ENCODE assay signal across 8 mouse cellular contexts in the genomic region with DNA sequence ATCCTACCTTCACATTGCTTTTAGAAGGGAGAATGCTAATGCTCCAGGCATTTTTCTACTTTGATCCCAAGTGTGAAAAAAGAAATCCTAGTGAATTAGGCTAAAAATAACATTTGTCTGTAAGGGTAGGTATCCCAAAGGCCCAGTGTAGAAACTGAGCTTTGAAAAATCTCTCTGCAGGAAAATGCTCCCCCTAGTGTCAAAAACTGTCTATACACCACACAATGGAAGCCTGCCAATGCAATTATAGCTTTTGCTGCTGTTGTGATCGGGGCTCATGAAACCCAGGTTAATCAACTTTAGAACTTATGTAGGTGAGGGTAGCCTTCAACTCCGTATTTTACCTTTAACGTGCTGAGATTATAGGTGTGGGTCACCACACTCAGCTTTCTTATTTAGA. TPM values are rescaled to one million over a fixed set of nuclear protein-coding genes. Genes with fewer than 3 reads are reported as not detected.
DNase-seq lines count a peak whose midpoint lies in the region; ATAC-seq and TF ChIP-seq lines count a peak whose summit lies in the region.

No protein-coding gene starts in this region.

- TF ChIP-seq CTCF in ES-Bruce4 (IDR thresholded peaks at IDR 0.05; ENCODE audit: low read depth, low read length) = peak; percentile 26

- H3K9ac ChIP-seq in ES-Bruce4 (ENCODE audit: low read depth, poor library complexity, severe bottlenecking) = no peak overlapping the region
- no peak overlapping the region for H3K9ac ChIP-seq in forebrain, embryonic 13.5 days

- TF ChIP-seq EP300 in ES-Bruce4 (IDR thresholded peaks at IDR 0.05; ENCODE audit: insufficient read depth, low read depth, low read length) = no peak

- no peak for ATAC-seq in forebrain, embryonic 13.5 days

- no peak overlapping the region for H3K4me3 ChIP-seq in ES-Bruce4 (ENCODE audit: low read depth, low read length)
- H3K4me3 ChIP-seq in forebrain, embryonic 13.5 days = no peak overlapping the region

- H3K27me3 ChIP-seq in ES-Bruce4 (ENCODE audit: control insufficient read depth, insufficient read depth, low read length, poor library complexity, severe bottlenecking) = no peaks in the 10 kb centered on the region
- no peaks in the 10 kb centered on the region for H3K27me3 ChIP-seq in forebrain, embryonic 13.5 days

- H3K4me1 ChIP-seq in ES-Bruce4 (ENCODE audit: control insufficient read depth, insufficient read depth, low read length) = no peaks in the 10 kb centered on the region
- H3K4me1 ChIP-seq in forebrain, embryonic 13.5 days = no peaks in the 10 kb centered on the region

- TF ChIP-seq POLR2A in ES-Bruce4 (IDR thresholded peaks at IDR 0.05; ENCODE audit: insufficient read depth, low read length) = no peak

- H3K27ac ChIP-seq in ES-Bruce4 (ENCODE audit: insufficient read depth, low read length) = no peak overlapping the region
- H3K27ac ChIP-seq in forebrain, embryonic 13.5 days = no peak overlapping the region

- H3K4me2 ChIP-seq in forebrain, embryonic 13.5 days = no peak overlapping the region

- H3K36me3 ChIP-seq in ES-Bruce4 (ENCODE audit: control insufficient read depth, insufficient read depth, low read length, poor library complexity, severe bottlenecking) = no peaks in the 10 kb centered on the region
- H3K36me3 ChIP-seq in forebrain, embryonic 13.5 days (ENCODE audit: poor library complexity, severe bottlenecking) = no peaks in the 10 kb centered on the region; the same call in 1 of the 2 replicates

- no peaks in the 10 kb centered on the region for H3K9me3 ChIP-seq in ES-Bruce4 (replicated peaks; ENCODE audit: control insufficient read depth, insufficient read depth, low read length, poor library complexity, severe bottlenecking)
- H3K9me3 ChIP-seq in forebrain, embryonic 13.5 days (replicated peaks) = no peaks in the 10 kb centered on the region

- peak; percentile 71 for DNase-seq in layer of hippocampus, adult 11-12 months (ENCODE audit: low spot score)
- DNase-seq in layer of hippocampus, adult 9-11 months = no peak
- peak; percentile 72 for DNase-seq in brain, adult 2 months (ENCODE audit: low read depth, low spot score)
- peak; percentile 34 to 71 for DNase-seq in frontal cortex, postnatal 36 days (ENCODE audit: low spot score in 2 of 2)
- peak; percentile 38 to 52 for DNase-seq in kidney, postnatal 4 days
- peak; percentile 65 for DNase-seq in mesoderm, embryonic 11.5 days (ENCODE audit: low read depth, low spot score)

- WGBS in forebrain, embryonic 13.5 days = 39% methylated on average over 3 of the region's 3 CpGs

RNA-seq across cellular contexts. Expression of a gene that starts 30.2 kb away (rescaled TPM):
- polyA plus RNA-seq in ES-Bruce4 (2011; ENCODE audit: insufficient read depth, insufficient read length, low read depth, missing spikeins) = 101 and 113 TPM in 2 replicates
- polyA plus RNA-seq in forebrain, embryonic 13.5 days (2015; fragmentation: Nextera tagmentation; extraction: Ambion mirVana) = 86.8 and 91.2 TPM in 2 replicates

RNA-seq across cellular contexts. Expression of a gene that starts 30.3 kb away (rescaled TPM):
- polyA plus RNA-seq in ES-Bruce4 (2011; ENCODE audit: insufficient read depth, insufficient read length, low read depth, missing spikeins) = 15.8 and 16.1 TPM in 2 replicates
- 38.5 and 45.6 TPM in 2 replicates for polyA plus RNA-seq in forebrain, embryonic 13.5 days (2015; fragmentation: Nextera tagmentation; extraction: Ambion mirVana)
